Mouse (Mus musculus) embryonic fibroblast, embryonic 13.5 days (primary cell): ENCODE measurements at regions not wholly inside any gene's neighbourhood (a gene's known extent, or its start where the extent isn't known, plus 50 kb on each side); places are given as distances from the start of the nearest gene placed in this dataset.

ENCODE experiments used
- H3K27ac ChIP-seq: 2 replicates; pipeline ENCODE4 v1.5.1; 2012; ENCODE audit warnings: low read length, control low read depth, inconsistent platforms; ENCODE audit not compliant: insufficient read depth
- H3K4me1 ChIP-seq: 2 replicates; pipeline ENCODE4 v1.6.1; 2011; ENCODE audit warnings: low read length; ENCODE audit not compliant: control insufficient read depth, insufficient read depth
- H3K4me3 ChIP-seq: 2 replicates; pipeline ENCODE4 v1.5.1; 2011; ENCODE audit warnings: mild to moderate bottlenecking, control low read depth, low read length; ENCODE audit not compliant: insufficient read depth
- CTCF ChIP-seq: IDR thresholded peaks from 2 replicates; pipeline ENCODE4 v1.5.1; 2011; ENCODE audit warnings: mild to moderate bottlenecking, control low read depth, low read length, moderate library complexity, borderline replicate concordance; ENCODE audit not compliant: insufficient read depth
- POLR2A ChIP-seq: IDR thresholded peaks from 2 replicates; pipeline ENCODE4 v1.6.1; 2011; ENCODE audit warnings: low read depth, mild to moderate bottlenecking, control low read depth, low read length, moderate library complexity

GRCm38 (mm10) chr10:124409633-124410032 lies 979.6 kb downstream of the Slc16a7 start:
- Histone ChIP-seq H3K4me1 (no peaks in the 10 kb centered on the region), H3K27ac (no peak overlapping the region), H3K4me3 (no peak overlapping the region)
- TF ChIP-seq CTCF (no peak), POLR2A (no peak)

- Histone ChIP-seq H3K27ac (no peak overlapping the region), H3K4me3 (no peak overlapping the region), H3K4me1 (no peaks in the 10 kb centered on the region)
- TF ChIP-seq CTCF (no peak), POLR2A (no peak)
These were observed 972.7 kb downstream of the Slc16a7 start for GRCm38 (mm10) chr10:124416531-124416930.

- Histone ChIP-seq H3K27ac (no peak overlapping the region), H3K4me3 (no peak overlapping the region)
- no peak for TF ChIP-seq POLR2A
- TF ChIP-seq CTCF = no peak
These were observed 965.8 kb downstream of the Slc16a7 start for GRCm38 (mm10) chr10:124423418-124423817.

More at GRCm38 (mm10) chr10:124423418-124423817, 965.8 kb downstream of the Slc16a7 start:
- no peaks in the 10 kb centered on the region for H3K4me1 ChIP-seq
